Comparison of ENCODE assay signal across 16 mouse cellular contexts in genomic region chr12:32045566-32046330, GRCm38 (mm10). TPM values are rescaled to one million over a fixed set of nuclear protein-coding genes. Genes with fewer than 3 reads are reported as not detected.
DNase-seq lines count a peak whose midpoint lies in the region; ATAC-seq and TF ChIP-seq lines count a peak whose summit lies in the region.
"Had no signal": no experiment of that assay in that cellular context is flagged by ENCODE, and none has a peak within 500 bp of the region (broad histone marks: within the 10 kb centered on the region; RNA-seq: fewer than 3 reads in every experiment).

No protein-coding gene starts in this region.

- H3K79me2 ChIP-seq in CH12.LX (replicated peaks; ENCODE audit: control insufficient read depth, extremely low read depth, insufficient read depth, poor library complexity, severe bottlenecking) = no peaks in the 10 kb centered on the region

- no peak overlapping the region for H3K9ac ChIP-seq in intestine, postnatal 0 days (ENCODE audit: low read depth, low read length)
- H3K9ac ChIP-seq in intestine, embryonic 16.5 days (ENCODE audit: low read depth, low read length) = no peak overlapping the region
- no peak overlapping the region for H3K9ac ChIP-seq in CH12.LX (ENCODE audit: insufficient read depth, low read depth)
- H3K9ac ChIP-seq in liver, embryonic 15.5 days = no peak overlapping the region
- H3K9ac ChIP-seq: forebrain, embryonic 15.5 days had no signal

- no peak overlapping the region for H3K4me2 ChIP-seq in intestine, postnatal 0 days (replicated peaks; ENCODE audit: low read depth)
- H3K4me2 ChIP-seq in intestine, embryonic 16.5 days (ENCODE audit: low read depth, low read length) = no peak overlapping the region
- H3K4me2 ChIP-seq in CH12.LX (ENCODE audit: insufficient read depth, low read depth, poor library complexity, severe bottlenecking) = no peak overlapping the region
- H3K4me2 ChIP-seq in liver, embryonic 15.5 days = peak overlapping the region; percentile 25; the same call in 1 of the 2 replicates
- H3K4me2 ChIP-seq: forebrain, embryonic 15.5 days had no signal

- 76% methylated on average over 17 of the region's 17 CpGs for WGBS in intestine, postnatal 0 days
- 79% methylated on average over 17 of the region's 17 CpGs for WGBS in intestine, embryonic 16.5 days
- WGBS in liver, embryonic 15.5 days (ENCODE audit: insufficient replicate concordance) = 70% methylated on average over 17 of the region's 17 CpGs

- no peaks in the 10 kb centered on the region for H3K4me1 ChIP-seq in intestine, postnatal 0 days (replicated peaks; ENCODE audit: control insufficient read depth, insufficient read depth, low read length)
- H3K4me1 ChIP-seq in intestine, embryonic 16.5 days (ENCODE audit: control insufficient read depth, insufficient read depth, low read length) = no peaks in the 10 kb centered on the region
- peaks cover 2 to 5% of the 10 kb centered on the region in 2 experiments; a peak in 1 of 4 replicates for H3K4me1 ChIP-seq in CH12.LX (ENCODE audit: control insufficient read depth in 1 of 2, insufficient read depth in 2 of 2)
- peaks cover 9% of the 10 kb centered on the region for H3K4me1 ChIP-seq in brown adipose tissue, adult 24 weeks (ENCODE audit: control insufficient read depth, insufficient read depth, insufficient read length, low read length)
- H3K4me1 ChIP-seq in liver, embryonic 15.5 days (replicated peaks) = peaks cover 67% of the 10 kb centered on the region
- H3K4me1 ChIP-seq: forebrain, embryonic 15.5 days had no signal

- in situ Hi-C loops in CH12.LX (cut with MboI; ENCODE audit: low pct_ligation_motif_present, low pct_unique_long_range_greater_than_20kb, low sequenced_read_pairs) = no loop called here

- no peak overlapping the region for H3K27ac ChIP-seq in intestine, postnatal 0 days (ENCODE audit: low read depth, low read length)
- no peak overlapping the region for H3K27ac ChIP-seq in intestine, embryonic 16.5 days (ENCODE audit: low read length)
- H3K27ac ChIP-seq in CH12.LX (ENCODE audit: insufficient read depth, low read depth) = no peak overlapping the region
- peak overlapping the region; percentile 99 for H3K27ac ChIP-seq in brown adipose tissue, adult 24 weeks (replicated peaks; ENCODE audit: low read depth, low read length)
- peak overlapping the region; percentile 73 for H3K27ac ChIP-seq in liver, embryonic 15.5 days (replicated peaks)
- H3K27ac ChIP-seq: forebrain, embryonic 15.5 days; heart, embryonic 10.5 days had no signal

- H3K9me3 ChIP-seq in intestine, postnatal 0 days (ENCODE audit: control insufficient read depth) = no peaks in the 10 kb centered on the region
- H3K9me3 ChIP-seq in intestine, embryonic 16.5 days (ENCODE audit: control insufficient read depth, low read length) = no peaks in the 10 kb centered on the region
- no peaks in the 10 kb centered on the region for H3K9me3 ChIP-seq in CH12.LX (replicated peaks; ENCODE audit: low read length)
- no peaks in the 10 kb centered on the region for H3K9me3 ChIP-seq in liver, embryonic 15.5 days (replicated peaks)
- H3K9me3 ChIP-seq: forebrain, embryonic 15.5 days; heart, embryonic 10.5 days had no signal

- TF ChIP-seq CTCF in intestine, postnatal 0 days (IDR thresholded peaks at IDR 0.05; ENCODE audit: low read depth) = peak; percentile 10; the same call in 1 of the 2 replicates
- TF ChIP-seq CTCF in CH12.LX (conservative IDR thresholded peaks at IDR 0.05 in 1 of 2, IDR thresholded peaks at IDR 0.05 in 1 of 2; ENCODE audit: low read depth in 2 of 2, low read length in 2 of 2) = peak in 1 of 2 experiments; percentile 22; a peak in 1 of 4 replicates

- TF ChIP-seq POLR2A in CH12.LX (IDR thresholded peaks at IDR 0.05; ENCODE audit: low read depth, low read length) = no peak

- peak; percentile 21 for TF ChIP-seq RAD21 in CH12.LX (IDR thresholded peaks at IDR 0.05; ENCODE audit: low read depth, low read length)

- no peaks in the 10 kb centered on the region for H3K36me3 ChIP-seq in intestine, postnatal 0 days (ENCODE audit: control insufficient read depth, insufficient read depth)
- H3K36me3 ChIP-seq in intestine, embryonic 16.5 days (ENCODE audit: control insufficient read depth, insufficient read depth, low read length) = no peaks in the 10 kb centered on the region
- H3K36me3 ChIP-seq in CH12.LX (replicated peaks in 1 of 2; ENCODE audit: control insufficient read depth in 1 of 2, insufficient read depth in 1 of 2, low read length in 1 of 2) = no peaks in the 10 kb centered on the region
- H3K36me3 ChIP-seq in liver, embryonic 15.5 days (replicated peaks) = peaks cover 48% of the 10 kb centered on the region
- H3K36me3 ChIP-seq: forebrain, embryonic 15.5 days; heart, embryonic 10.5 days had no signal

- H3K27me3 ChIP-seq in intestine, postnatal 0 days (replicated peaks; ENCODE audit: control insufficient read depth, insufficient read depth, low read length) = no peaks in the 10 kb centered on the region
- no peaks in the 10 kb centered on the region for H3K27me3 ChIP-seq in intestine, embryonic 16.5 days (replicated peaks; ENCODE audit: control insufficient read depth, insufficient read depth, low read length)
- no peaks in the 10 kb centered on the region for H3K27me3 ChIP-seq in CH12.LX (replicated peaks)
- no peaks in the 10 kb centered on the region for H3K27me3 ChIP-seq in liver, embryonic 15.5 days
- H3K27me3 ChIP-seq: forebrain, embryonic 15.5 days had no signal

- dilution Hi-C loops in CH12.LX (cut with MboI; ENCODE audit: extremely low pct_ligation_motif_present, extremely low pct_unique_long_range_greater_than_20kb, low sequenced_read_pairs) = no loop called here

- no peak for TF ChIP-seq EP300 in CH12.LX (IDR thresholded peaks at IDR 0.05; ENCODE audit: low read length)

- no peak for ATAC-seq in intestine, postnatal 0 days
- no peak for ATAC-seq in intestine, embryonic 16.5 days
- ATAC-seq in liver, embryonic 15.5 days (ENCODE audit: insufficient read depth) = no peak
- no peak for ATAC-seq in cerebellum, adult (ENCODE audit: insufficient number of reproducible peaks, low FRiP score, low TSS enrichment)
- ATAC-seq: forebrain, embryonic 15.5 days had no signal

- H3K4me3 ChIP-seq in intestine, postnatal 0 days (ENCODE audit: low read depth, low read length) = no peak overlapping the region
- no peak overlapping the region for H3K4me3 ChIP-seq in intestine, embryonic 16.5 days (ENCODE audit: low read length)
- H3K4me3 ChIP-seq in CH12.LX (replicated peaks in 1 of 3; ENCODE audit: low read depth in 2 of 3, low read length in 2 of 3, poor library complexity in 1 of 3) = no peak overlapping the region
- no peak overlapping the region for H3K4me3 ChIP-seq in brown adipose tissue, adult 24 weeks (ENCODE audit: insufficient read depth, low read depth, low read length)
- H3K4me3 ChIP-seq in liver, embryonic 15.5 days (replicated peaks) = no peak overlapping the region
- H3K4me3 ChIP-seq: forebrain, embryonic 15.5 days; heart, embryonic 10.5 days had no signal

- no peak for DNase-seq in CH12.LX (ENCODE audit: extremely low read depth)
- DNase-seq in spleen, adult 12 weeks (ENCODE audit: low spot score) = no peak
- DNase-seq: adrenal gland, adult 8-10 months; cerebellum, adult 11 months; embryo, embryonic 11 days; heart, postnatal 36 days; kidney, adult 18-20 months; left cerebral cortex, postnatal 4 days; lung, postnatal 10 days had no signal

TF ChIP-seq in CH12.LX, 34 proteins besides CTCF, POLR2A, EP300 and RAD21:
- peak; percentile 59; the same call in 1 of the 2 replicates for TF ChIP-seq MAFK (IDR thresholded peaks at IDR 0.05; ENCODE audit: insufficient replicate concordance, low read length)
- TF ChIP-seq SMC3 (IDR thresholded peaks at IDR 0.05; ENCODE audit: low read depth, low read length) = peak; percentile 25
- TF ChIP-seq MEF2A (IDR thresholded peaks at IDR 0.05; ENCODE audit: borderline replicate concordance, low read depth, low read length) = no peak
- TF ChIP-seq POLR2AphosphoS2 (IDR thresholded peaks at IDR 0.05; ENCODE audit: low read depth, low read length) = no peak

RNA-seq across cellular contexts. Expression of gene Prkar2b, which starts 15.3 kb away (rescaled TPM):
- polyA plus RNA-seq in intestine, postnatal 0 days (2015; fragmentation: Nextera tagmentation; extraction: Ambion mirVana) = 11.6 and 12.5 TPM in 2 replicates
- 11.5 and 12.7 TPM in 2 replicates for polyA plus RNA-seq in intestine, embryonic 16.5 days (2015; fragmentation: Nextera tagmentation; extraction: Ambion mirVana)
- total RNA-seq in CH12.LX (2012; rRNA removed) (2.4 and 2.5 TPM in 2 replicates), CH12.LX (2014; rRNA removed) (6.1 and 6.3 TPM in 2 replicates)
- polyA plus RNA-seq in CH12.LX (2012; ENCODE audit: insufficient read length, low read depth) = 2.9 and 4.9 TPM in 2 replicates
- polyA plus RNA-seq in brown adipose tissue, adult 24 weeks (2012; ENCODE audit: insufficient read depth, insufficient read length, missing spikeins) = 809 and 945 TPM in 2 replicates
- polyA plus RNA-seq in liver, embryonic 15.5 days (2015; fragmentation: Nextera tagmentation; extraction: Ambion mirVana) = 66.8 and 70.4 TPM in 2 replicates

Comparison
In these comparisons a context has a peak if more than half of its experiments do, and no peak if none do; other contexts are left out.
1. H3K27ac ChIP-seq: peak in brown adipose tissue, adult 24 weeks (single experiment) and liver, embryonic 15.5 days (single experiment); none in intestine, postnatal 0 days (single experiment), intestine, embryonic 16.5 days (single experiment) and CH12.LX (single experiment).
2. RNA of gene Prkar2b, which starts 15.3 kb away (polyA plus RNA-seq): 809 to 945 TPM in brown adipose tissue, adult 24 weeks; 66.8 to 70.4 TPM in liver, embryonic 15.5 days, 11.5 to 12.7 TPM in intestine, embryonic 16.5 days, 11.6 to 12.5 TPM in intestine, postnatal 0 days and 2.9 to 4.9 TPM in CH12.LX; every median in the first group is over 10 times any median in the second.